Mouse (Mus musculus) kidney, adult 8-10 months (tissue): ENCODE results near the gene Slit3.

Experiments used
- DNase-seq, 2 experiments: peaks; one replicate each; pipeline ENCODE4 v3.0.0; 2022

Slit3 gene

GRCm38 (mm10) chr11:35598732-35599131, 477.7 kb downstream of the Slit3 start:
- no peak for DNase-seq

DNA sequence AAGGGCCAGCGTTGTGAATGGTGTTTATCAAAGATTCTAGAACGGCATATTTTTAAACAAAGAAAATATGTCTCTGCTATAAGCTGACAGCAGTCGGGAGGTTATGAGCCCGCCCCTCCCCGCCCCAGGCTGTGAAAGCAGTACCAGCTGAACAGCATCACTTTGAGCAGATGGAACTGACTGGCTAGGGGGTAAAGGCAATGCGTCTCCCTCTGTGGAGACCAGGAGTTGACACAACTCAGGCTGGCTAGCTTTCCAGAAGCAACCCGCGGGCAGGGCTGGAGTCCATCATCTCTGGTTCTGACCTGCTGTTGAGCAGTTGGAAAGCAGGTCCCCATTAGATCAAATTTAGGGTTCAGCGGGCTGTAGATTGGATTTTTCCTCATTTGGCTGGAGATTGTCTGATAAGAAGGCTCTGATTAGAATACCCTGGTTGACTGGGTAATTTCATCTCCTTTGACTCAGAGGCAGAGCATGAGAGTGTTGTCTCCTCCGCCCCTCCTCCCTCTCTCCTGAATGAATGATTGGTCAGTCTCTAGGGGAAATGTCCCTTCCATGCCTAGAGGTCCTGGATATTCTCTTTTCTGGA, 480.7 kb downstream of the Slit3 start:
- no peak for DNase-seq

GRCm38 (mm10) chr11:35602586-35602985, 481.6 kb downstream of the Slit3 start:
- no peak for DNase-seq

- no peak for DNase-seq
Measured at GRCm38 (mm10) chr11:35603946-35604345, 482.9 kb downstream of the Slit3 start.

DNA sequence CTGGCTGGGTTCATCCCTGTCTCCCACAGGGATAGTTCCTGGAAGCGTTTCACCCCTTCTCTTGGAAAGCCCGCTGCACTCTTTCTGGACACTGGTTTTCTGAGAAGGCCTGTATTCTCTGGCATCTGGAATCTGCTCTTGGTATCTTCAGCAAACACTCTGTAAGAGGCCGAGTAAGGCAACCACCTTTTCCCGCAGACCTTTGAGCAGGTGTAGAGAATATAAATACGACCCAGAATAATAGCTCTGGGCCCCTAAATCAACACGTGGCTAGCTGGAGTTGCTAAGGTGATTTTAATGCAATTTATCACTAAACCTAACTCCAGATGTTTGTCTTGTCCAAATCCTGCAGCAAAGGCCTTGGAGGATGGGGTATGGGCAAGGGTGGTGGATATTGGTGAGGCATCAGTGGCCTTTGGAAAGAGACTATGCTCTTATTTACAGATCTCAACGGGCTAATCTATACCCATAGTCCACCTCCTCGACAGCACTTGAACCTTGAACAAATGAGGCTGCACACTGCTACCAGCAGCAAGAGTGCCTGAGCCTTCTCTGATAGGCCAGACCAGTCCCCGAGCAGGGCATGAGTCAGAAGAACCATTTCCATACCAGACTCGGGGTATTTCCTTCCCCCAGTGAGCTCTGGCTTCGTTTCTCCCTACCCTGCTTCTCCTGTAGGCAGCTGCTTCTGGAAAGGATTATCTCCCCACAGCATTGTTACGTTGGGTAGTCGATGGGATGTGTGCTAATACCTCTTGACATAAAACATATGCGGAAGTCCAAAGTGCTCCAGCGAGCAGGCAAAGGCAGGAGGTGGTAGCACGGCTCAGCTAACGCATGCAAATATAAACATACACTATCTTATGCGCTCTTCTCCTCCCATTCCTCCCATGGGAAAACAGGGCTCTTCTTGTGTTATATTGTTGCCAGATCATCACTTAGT, 484.1 kb downstream of the Slit3 start:
- no peak for DNase-seq

DNA sequence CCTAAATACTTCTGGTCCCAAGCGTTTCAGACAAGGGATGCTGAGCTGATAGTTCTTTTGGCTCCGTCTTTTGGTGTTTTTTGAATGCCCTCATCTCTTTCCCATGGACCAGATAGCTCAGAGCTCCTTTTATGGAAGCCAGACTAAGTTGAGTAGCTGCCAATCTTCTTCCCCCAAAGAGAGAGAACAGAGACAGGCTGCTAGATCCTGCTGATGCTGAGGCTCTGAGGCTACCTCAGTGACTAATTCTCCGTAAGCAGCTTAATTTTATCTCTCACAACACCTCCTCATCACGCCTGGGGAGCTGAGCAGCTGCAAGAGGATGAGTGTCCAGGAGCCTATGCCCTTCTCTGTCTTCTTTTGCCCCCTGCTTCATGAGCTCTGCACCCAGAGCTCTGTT, 486.2 kb downstream of the Slit3 start:
- DNase-seq, result no peak

- no peak for DNase-seq
Measured at GRCm38 (mm10) chr11:35608794-35609193, 487.8 kb downstream of the Slit3 start.

DNA sequence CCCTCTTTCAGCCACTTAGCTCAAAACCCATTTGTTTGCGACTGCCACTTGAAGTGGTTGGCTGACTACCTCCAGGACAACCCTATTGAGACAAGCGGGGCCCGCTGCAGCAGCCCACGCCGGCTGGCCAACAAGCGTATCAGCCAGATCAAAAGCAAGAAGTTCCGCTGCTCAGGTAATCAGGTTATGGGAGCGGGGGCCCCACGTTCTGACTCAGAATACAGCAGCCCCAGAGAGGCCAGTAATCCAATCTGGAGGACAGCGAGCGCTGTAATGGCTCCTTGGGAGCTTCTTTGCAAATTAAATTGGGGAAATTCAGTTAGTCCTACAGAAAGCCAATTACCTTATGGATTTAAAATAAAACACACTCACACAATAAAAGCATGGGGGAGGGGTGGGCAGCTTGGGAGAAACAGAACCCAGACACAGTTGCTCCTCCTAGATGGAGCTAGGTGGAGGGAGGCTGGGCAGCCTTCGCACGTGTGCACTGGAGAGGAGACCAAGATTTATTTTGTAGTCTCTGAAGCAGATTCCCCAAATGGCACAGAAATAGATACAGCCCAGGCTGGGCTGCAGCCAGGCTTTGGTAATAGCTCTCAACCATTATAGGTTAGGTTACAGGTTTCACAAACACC, 491.4 kb downstream of the Slit3 start:
- no peak for DNase-seq

- DNase-seq, result no peak
Measured at GRCm38 (mm10) chr11:35614530-35614929, 493.5 kb downstream of the Slit3 start.

DNA sequence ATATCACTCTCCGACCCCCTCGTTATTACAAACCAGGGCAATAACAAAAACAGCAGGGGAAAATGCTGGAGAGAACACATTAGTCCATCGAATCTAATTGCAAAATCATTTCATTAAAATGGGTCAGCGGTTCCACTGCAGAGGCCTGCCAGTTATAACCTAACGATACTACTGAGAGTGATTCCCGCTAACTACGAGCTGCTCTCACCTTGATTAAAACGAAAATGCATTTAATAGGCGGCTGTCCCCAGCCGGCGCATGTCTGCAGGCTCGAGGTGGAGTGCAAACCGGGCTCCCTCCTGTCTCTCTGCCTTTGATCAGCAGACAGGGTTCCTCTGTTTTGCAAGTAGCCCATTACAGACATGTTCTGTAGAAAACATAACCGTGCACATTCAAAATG, 498.4 kb downstream of the Slit3 start:
- no peak for DNase-seq

GRCm38 (mm10) chr11:35622736-35623135, 501.7 kb downstream of the Slit3 start:
- no peak for DNase-seq

DNA sequence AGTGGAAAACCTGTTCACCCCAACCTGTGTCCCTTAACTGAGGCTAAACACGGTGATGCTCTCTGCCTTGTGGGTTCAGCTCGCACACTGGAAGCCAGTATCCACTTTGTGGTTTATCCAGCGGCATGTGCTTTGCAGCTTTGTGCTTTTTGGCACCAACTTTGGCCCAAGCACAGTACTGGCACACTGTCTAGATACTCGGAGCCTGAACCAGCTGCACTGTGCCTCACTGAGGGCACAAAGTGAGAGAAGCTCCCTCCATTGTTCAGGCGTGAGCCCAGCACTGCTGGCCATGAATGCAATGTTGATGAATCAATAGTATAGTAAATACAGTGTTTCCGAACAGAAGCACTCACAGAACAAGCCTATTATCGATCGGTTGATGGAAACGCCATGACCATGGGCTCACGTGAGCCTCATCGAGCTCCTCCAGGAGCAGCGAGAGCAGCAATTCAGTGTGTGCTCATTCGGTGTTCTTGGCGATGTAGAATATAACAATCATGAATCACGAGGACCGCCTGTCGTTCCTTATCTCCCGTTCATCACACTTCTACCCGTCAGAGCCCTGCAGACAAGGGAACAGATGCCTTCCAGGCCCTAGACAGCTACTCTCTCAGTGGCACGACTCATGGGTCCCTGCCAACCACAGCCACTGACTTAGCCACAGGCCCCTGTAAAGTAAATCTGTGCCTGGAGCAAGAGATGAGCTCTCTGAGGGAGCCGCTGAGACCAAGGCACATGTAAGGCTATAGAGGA, 503.7 kb downstream of the Slit3 start:
- DNase-seq, result no peak

- no peak for DNase-seq
Measured at GRCm38 (mm10) chr11:35625576-35625975, 504.6 kb downstream of the Slit3 start.

DNA sequence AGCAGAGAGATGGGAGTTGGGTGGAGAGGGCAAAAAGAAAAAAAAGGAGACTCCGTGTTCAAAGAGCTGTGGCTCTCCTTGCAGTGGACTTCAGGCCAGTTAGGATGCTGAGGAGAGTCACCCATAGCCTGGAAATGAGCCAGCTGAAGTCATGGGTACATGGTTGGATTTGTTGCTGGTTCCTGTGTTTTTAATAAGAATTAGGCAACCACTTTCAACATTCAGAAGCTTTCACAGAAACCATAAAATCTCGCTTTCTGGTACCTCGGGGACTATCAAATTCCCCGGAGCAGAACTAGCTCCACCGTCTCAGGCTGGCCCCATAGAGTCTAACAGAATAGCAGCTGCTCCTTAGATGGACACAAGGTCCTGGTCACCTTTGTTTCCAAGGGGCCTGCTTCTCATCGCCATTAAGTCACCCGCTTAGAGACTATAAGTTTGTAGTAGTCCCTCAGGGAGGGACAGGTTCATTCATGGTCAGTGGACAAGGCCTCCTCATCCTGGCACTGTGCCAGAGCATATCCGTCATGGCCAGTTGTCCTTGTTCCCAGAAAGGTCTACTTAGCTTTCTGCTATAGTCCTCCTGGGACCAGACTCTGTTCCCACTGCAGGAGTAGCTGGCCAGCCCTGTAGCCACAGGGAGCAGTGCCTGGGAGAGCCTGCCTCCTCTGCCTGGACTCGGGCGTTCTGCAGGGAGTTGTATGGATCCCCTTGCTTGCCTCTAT, 505.3 kb downstream of the Slit3 start:
- peak; percentile 9 to 22 for DNase-seq

- DNase-seq, result no peak
Measured at GRCm38 (mm10) chr11:35627815-35628214, 506.8 kb downstream of the Slit3 start.

GRCm38 (mm10) chr11:35632262-35632661, 511.2 kb downstream of the Slit3 start:
- DNase-seq, result no peak

GRCm38 (mm10) chr11:35637102-35637501, 516.1 kb downstream of the Slit3 start:
- no peak for DNase-seq

GRCm38 (mm10) chr11:35638862-35639384, 517.9 kb downstream of the Slit3 start:
- no peak for DNase-seq

DNA sequence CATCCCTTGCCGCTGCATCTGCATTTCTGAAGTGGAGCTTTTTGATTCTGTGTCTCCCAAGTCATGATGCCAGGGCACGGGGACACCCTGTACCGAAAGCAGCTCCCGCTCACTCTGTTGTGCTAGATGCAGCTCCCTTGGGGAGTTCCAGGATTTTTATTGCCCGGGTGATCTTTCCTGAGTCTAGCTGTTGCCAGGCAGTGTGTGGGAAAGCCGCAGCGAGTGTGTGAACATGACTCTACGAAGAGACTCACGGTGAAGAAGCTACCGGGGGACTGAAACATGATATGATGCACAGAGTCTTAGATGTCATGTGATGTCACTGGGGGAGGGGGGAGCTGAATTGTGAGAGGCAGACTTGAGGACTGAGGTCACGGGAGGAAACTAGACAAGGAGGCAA, 518.4 kb downstream of the Slit3 start:
- DNase-seq, result no peak

- DNase-seq, result no peak
Measured at GRCm38 (mm10) chr11:35651286-35651685, 530.3 kb downstream of the Slit3 start.

DNA sequence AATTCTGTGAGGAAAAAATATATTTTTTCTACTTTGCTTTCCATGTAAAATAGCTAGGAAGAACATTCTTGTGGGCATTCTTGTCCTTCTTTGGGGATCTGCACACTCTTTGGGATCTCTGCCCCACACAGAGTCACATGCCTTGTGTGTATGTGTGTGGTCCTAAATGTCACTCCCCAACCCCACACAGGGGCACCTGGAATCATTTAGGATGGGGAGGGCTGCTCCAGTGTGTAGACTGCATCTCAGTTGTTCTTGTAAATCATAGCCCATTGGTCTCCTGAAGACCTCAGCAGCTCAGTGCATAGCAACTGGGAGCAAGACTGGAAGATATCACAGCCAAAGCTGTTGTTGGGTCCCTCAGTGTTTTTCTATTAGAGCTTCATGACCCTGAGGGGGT, 534.8 kb downstream of the Slit3 start:
- no peak for DNase-seq

- DNase-seq, result no peak
Measured at GRCm38 (mm10) chr11:35657582-35657981, 536.6 kb downstream of the Slit3 start.
